Mouse (Mus musculus) layer of hippocampus, postnatal 10 days (tissue): ENCODE measurements around the gene Olfr1512. TPM values are rescaled to one million over a fixed set of nuclear protein-coding genes. Genes with fewer than 3 reads are reported as not detected.

ENCODE experiments used
- total RNA-seq, 2 experiments: library from RNA; stranded (reverse); gene quantifications; 2 replicates each; pipeline ENCODE4 v1.2.3; 2021

Gene Olfr1512
- total RNA-seq, 2 experiments from 2014 or later = not detected

Other genes starting within 250 kb of the Olfr1512 start
- 10 to 100 TPM; 57.8 to 58.4 TPM for gene Supt16, start 181.8 kb downstream of the Olfr1512 start, total RNA-seq
- gene Chd8, start 121.4 kb downstream of the Olfr1512 start, total RNA-seq = 100 to 1,000 TPM; 119 to 131 TPM
- 10 to 100 TPM; 51.7 to 54.9 TPM for gene Tox4, start 100.0 kb downstream of the Olfr1512 start, total RNA-seq
- gene Rab2b, start 99.6 kb downstream of the Olfr1512 start, total RNA-seq = 10 to 100 TPM; 39.7 to 41.2 TPM
- 10 to 100 TPM; 34.6 to 39.3 TPM for gene Mettl3, start 74.0 kb downstream of the Olfr1512 start, total RNA-seq
- gene Sall2, start 50.4 kb downstream of the Olfr1512 start, total RNA-seq = 10 to 100 TPM; 45.0 to 47.0 TPM
- gene Olfr1513, start 22.8 kb downstream of the Olfr1512 start, total RNA-seq = not detected
- not detected for gene Olfr1511, start 18.2 kb upstream of the Olfr1512 start, total RNA-seq
- not detected for gene Olfr1510, start 35.2 kb upstream of the Olfr1512 start, total RNA-seq
- not detected for gene Olfr1509, start 63.8 kb upstream of the Olfr1512 start, total RNA-seq
- gene Olfr1508, start 88.3 kb upstream of the Olfr1512 start, total RNA-seq = not detected
- gene Olfr1507, start 116.6 kb upstream of the Olfr1512 start, total RNA-seq = not detected